Mouse (Mus musculus) embryo, embryonic 9.5 days (tissue): ENCODE results near the gene Samd7.
A peak's percentile ranks its signal among the peaks of the same experiment; 100 is the strongest.
"Not testable (repeated sequence)": the region's sequence is repeated elsewhere in the genome, so short reads cannot be mapped to it uniquely, and the experiment has no call there.

Source experiments
- DNase-seq: peaks from one replicate; pipeline ENCODE4 v3.0.0-alpha.2; 2017; ENCODE audit errors: extremely low spot score

The Samd7 gene

GRCm38 (mm10) chr3:30746006-30746405, at the start of gene Samd7:
Samd7 (plus strand) TSS chr3:30746293.
- no peak for DNase-seq

- peak; percentile 65 for DNase-seq
Observed at GRCm38 (mm10) chr3:30696346-30696745, 49.7 kb upstream of the Samd7 start.

- DNase-seq: no peak
Observed at GRCm38 (mm10) chr3:30697891-30698290, 48.2 kb upstream of the Samd7 start.

- DNase-seq: not testable (repeated sequence)
Observed at GRCm38 (mm10) chr3:30699711-30700505, 46.2 kb upstream of the Samd7 start, which contains the start of gene Lrrc31. Lrrc31 (minus strand) TSS chr3:30699843.

- DNase-seq: no peak
Observed at GRCm38 (mm10) chr3:30705977-30706376, 40.1 kb upstream of the Samd7 start.

GRCm38 (mm10) chr3:30706614-30707276, 39.3 kb upstream of the Samd7 start:
- DNase-seq: no peak

GRCm38 (mm10) chr3:30710191-30710590, 35.9 kb upstream of the Samd7 start:
- DNase-seq: no peak

- DNase-seq: no peak
Observed at GRCm38 (mm10) chr3:30713334-30713733, 32.8 kb upstream of the Samd7 start.

- no peak for DNase-seq
Observed at GRCm38 (mm10) chr3:30718649-30719048, 27.4 kb upstream of the Samd7 start.

- no peak for DNase-seq
Observed at GRCm38 (mm10) chr3:30722036-30722435, 24.1 kb upstream of the Samd7 start.

GRCm38 (mm10) chr3:30722461-30722860, 23.6 kb upstream of the Samd7 start:
- no peak for DNase-seq

GRCm38 (mm10) chr3:30723179-30723578, 22.9 kb upstream of the Samd7 start:
- DNase-seq: no peak

- no peak for DNase-seq
Observed at GRCm38 (mm10) chr3:30724105-30724824, 21.8 kb upstream of the Samd7 start.

GRCm38 (mm10) chr3:30724848-30725465, 21.1 kb upstream of the Samd7 start:
- DNase-seq: no peak

- DNase-seq: no peak
Observed at GRCm38 (mm10) chr3:30725514-30725913, 20.6 kb upstream of the Samd7 start.

GRCm38 (mm10) chr3:30727209-30727608, 18.9 kb upstream of the Samd7 start:
- DNase-seq: no peak

- DNase-seq: no peak
Observed at GRCm38 (mm10) chr3:30729046-30729445, 17.0 kb upstream of the Samd7 start.

- DNase-seq: no peak
Observed at GRCm38 (mm10) chr3:30736809-30737208, 9.3 kb upstream of the Samd7 start.

- DNase-seq: no peak
Observed at GRCm38 (mm10) chr3:30741306-30741705, 4.8 kb upstream of the Samd7 start.

- DNase-seq: no peak
Observed at GRCm38 (mm10) chr3:30742891-30743290, 3.2 kb upstream of the Samd7 start.

- no peak for DNase-seq
Observed at GRCm38 (mm10) chr3:30748316-30748715, 2.2 kb downstream of the Samd7 start.

GRCm38 (mm10) chr3:30754696-30755095, 8.6 kb downstream of the Samd7 start:
- no peak for DNase-seq
